Mouse (Mus musculus): Measurements from ENCODE around the gene Ube2e1.

The Ube2e1 gene

GRCm38 (mm10) chr14:18317457-18318411, 13.9 kb downstream of the Ube2e1 start:
- peak; percentile 87 for DNase-seq

- DNase-seq = no peak
Measured at GRCm38 (mm10) chr14:18304165-18304564, 27.5 kb downstream of the Ube2e1 start.

DNA sequence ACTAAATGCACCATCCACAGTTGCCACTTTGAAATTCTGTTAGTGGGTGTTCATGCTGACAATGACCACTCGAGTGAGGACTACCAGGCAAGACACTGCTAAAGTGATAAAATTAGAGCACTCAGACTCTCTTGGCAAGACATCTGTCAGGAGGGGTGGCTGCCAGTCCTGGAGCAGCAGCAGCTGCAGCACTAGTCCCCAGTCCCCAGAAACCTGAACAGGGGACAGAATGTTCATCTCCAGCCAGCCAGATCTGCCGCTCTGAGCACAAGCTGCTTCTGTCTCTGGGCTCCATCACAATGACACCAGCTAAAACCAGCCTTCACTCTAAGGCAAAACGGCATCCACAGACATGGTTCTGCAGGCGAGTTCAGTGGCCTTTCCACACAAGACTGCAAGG, 28.4 kb downstream of the Ube2e1 start:
- peak; percentile 97 for DNase-seq

GRCm38 (mm10) chr14:18302750-18303149, 28.9 kb downstream of the Ube2e1 start:
- DNase-seq = peak; percentile 80

- peak; percentile 65 for DNase-seq
Measured at GRCm38 (mm10) chr14:18301591-18301990, 30.1 kb downstream of the Ube2e1 start.

GRCm38 (mm10) chr14:18300676-18301075, 31.0 kb downstream of the Ube2e1 start:
- peak; percentile 45 for DNase-seq

DNA sequence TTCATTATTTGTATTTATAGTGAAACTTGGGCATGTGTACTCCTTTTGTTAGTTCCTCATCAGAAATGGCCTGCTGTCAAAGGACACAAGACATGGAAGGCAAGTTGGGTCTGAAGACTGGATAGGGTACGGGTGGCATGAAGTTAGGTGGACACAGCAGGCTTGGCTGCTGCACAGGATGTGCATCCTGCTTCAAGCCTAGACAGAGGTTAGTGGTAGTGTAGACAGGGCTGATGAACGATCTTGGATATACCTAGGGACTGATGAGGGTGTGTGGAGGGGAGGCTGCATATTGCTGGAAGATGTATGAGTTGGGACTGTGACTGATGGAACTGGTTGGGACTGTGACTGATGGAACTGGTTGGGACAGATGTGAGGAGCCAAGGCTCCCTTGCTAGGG, 32.8 kb downstream of the Ube2e1 start:
- peak; percentile 79 for DNase-seq

DNA sequence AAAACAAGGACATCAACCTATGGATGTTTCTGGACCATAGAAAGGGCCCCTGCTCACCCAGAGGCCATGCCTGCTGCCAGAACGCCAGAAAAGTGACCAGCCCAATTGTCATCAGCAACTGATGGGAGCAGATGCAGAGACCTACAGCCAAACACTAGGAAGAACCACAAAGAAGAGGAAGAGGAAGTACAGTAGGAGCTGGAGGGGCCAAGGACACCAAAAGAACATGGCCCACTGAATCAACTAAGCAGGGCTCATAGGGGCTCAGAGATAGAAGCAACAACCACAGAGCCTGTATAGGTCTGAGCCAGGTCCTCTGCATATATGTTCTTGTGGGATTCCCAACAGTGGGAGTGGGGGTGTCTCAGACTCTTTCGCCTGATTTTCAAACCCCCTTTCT, 34.2 kb downstream of the Ube2e1 start:
- DNase-seq = peak; percentile 52

GRCm38 (mm10) chr14:18292578-18292977, 39.1 kb downstream of the Ube2e1 start:
- peak; percentile 82 for DNase-seq

- peak; percentile 64 for DNase-seq
Measured at GRCm38 (mm10) chr14:18292111-18292510, 39.5 kb downstream of the Ube2e1 start.

- peak; percentile 68 for DNase-seq
Measured at GRCm38 (mm10) chr14:18287391-18287790, 44.3 kb downstream of the Ube2e1 start.

DNA sequence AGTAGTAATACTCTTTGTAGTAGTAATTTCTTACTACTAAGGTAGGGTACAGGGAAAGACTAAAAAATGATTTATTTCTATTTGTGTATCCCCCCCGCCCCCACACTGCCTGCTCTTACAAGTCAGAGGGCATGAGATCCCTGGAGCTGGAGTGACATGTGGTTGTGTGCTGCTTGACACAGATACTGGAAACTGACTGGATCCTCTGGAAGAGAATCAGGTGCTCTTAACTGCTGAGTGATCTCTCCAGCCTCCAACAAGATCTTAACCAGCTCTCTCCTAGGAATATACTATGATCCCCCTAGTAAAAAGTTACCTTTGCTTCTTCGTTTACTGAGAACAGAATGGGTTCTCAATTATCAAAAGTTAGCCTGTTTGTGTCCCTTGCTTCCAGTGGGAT, 45.2 kb downstream of the Ube2e1 start:
- peak; percentile 61 for DNase-seq

GRCm38 (mm10) chr14:18285476-18285875, 46.2 kb downstream of the Ube2e1 start:
- peak; percentile 44 for DNase-seq

- peak; percentile 56 for DNase-seq
Measured at GRCm38 (mm10) chr14:18284581-18284980, 47.1 kb downstream of the Ube2e1 start.

DNA sequence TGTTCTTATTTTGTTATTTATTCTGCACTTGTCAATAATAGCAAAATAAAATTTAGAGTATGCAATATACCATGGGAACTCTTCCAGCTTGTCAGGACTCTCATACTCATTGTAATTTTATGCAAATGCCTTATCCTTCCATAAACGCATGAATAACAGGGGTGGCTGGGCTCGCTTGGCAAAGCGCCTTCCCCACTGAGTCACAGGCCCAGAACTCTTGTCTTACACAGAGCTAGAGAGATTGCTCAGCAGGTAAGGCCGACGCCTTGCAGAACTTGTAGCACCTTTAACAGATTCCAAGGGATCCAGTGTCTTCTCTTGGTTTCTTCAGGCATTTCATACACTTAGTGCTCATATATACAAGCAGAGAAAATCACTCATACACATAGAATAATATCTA, 51.3 kb downstream of the Ube2e1 start:
- peak; percentile 65 for DNase-seq

- no peak for DNase-seq
Measured at GRCm38 (mm10) chr14:18274526-18274925, 57.1 kb downstream of the Ube2e1 start.

- DNase-seq = no peak
Measured at GRCm38 (mm10) chr14:18271666-18272065, 60.0 kb downstream of the Ube2e1 start.

DNA sequence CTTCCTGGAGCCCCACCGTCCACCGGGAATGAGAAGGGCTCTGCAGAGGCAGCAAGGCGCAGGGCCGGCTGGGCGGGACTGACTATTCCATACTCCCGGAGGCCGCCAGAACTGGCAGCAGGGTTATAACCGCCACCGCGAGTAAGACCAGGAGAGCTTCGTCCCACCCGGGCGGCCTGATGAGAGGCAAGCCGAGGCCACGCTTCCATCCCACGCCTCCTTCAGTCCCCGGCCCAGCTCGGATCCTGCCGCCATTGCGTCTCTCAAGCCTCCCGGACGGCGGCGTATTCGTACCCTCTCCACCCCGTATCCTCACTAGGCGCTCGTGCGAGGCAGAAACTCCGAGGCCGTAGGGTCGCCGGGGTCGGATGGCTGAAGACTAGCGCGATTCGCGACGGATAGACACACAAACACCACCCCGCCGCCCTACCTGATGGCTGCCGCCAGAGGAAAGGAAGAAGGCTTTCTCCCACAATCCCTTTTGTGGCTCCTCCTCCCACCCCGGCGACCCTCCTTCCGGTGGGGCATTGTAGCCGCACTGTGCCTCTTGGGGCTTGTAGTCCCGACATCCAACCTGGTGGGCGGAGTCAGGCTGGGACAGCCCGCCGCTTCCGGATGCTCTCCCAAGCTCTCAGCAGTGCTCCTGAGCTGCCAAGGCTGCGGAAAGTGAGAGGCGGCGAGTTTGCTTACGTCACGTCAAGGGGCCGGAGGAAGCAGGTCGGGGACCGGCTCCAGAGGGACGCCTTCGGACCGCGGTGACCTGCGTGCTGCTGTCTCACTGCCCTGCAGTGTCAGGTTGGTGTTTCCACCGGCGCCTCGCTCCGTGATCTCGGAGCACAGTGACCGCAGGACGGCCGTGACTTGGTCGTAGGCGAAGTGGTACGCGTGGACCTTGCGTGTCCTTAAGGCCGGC, 60.9 kb downstream of the Ube2e1 start, which contains the start of the genes Nkiras1 and Rpl15:
Nkiras1 (plus strand) TSS at position 608 of the 913 bp plus-strand sequence.
Rpl15 (minus strand) TSS at position 863 of the 913 bp plus-strand sequence.
- peak; percentile 100 for DNase-seq

- peak; percentile 94 for DNase-seq
Measured at GRCm38 (mm10) chr14:18269947-18270528, 61.6 kb downstream of the Ube2e1 start.

DNA sequence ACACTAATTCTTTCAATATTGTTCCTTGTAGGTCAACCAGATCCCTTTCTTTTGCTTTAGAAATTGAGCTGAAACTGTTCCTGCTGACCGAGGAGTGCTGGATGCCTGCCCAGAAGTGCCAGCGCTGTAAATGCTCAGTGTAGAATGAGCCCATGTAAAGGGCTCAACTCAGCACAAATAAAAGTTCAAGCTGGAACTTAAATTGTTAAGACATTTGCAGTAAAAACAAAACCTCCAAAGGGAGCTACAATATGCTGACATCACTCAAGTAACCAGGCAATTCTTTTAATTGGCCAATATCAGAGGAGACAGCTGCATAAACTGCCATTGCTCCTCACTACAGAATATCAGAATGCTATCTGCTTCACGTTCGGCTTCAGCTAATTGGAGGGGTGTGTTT, 68.2 kb downstream of the Ube2e1 start:
- no peak for DNase-seq

DNA sequence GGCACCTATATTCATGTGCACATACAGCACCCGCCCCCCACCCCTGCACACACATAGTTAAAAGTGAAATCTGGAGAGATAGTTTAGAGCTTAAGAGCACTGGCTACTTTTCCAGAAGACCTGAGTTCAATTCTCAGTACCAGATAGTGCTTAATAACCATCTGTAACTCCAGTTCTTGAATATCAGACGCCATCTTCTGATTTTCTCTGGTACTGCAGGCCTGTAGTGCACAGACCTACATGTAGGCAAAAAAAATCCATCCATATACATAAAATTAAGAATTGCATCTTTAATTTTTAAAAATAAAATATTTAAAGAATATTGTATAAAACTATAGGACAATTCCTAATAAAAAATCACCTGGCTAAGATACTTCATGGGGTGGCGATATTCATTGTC, 70.5 kb downstream of the Ube2e1 start:
- DNase-seq = no peak

DNA sequence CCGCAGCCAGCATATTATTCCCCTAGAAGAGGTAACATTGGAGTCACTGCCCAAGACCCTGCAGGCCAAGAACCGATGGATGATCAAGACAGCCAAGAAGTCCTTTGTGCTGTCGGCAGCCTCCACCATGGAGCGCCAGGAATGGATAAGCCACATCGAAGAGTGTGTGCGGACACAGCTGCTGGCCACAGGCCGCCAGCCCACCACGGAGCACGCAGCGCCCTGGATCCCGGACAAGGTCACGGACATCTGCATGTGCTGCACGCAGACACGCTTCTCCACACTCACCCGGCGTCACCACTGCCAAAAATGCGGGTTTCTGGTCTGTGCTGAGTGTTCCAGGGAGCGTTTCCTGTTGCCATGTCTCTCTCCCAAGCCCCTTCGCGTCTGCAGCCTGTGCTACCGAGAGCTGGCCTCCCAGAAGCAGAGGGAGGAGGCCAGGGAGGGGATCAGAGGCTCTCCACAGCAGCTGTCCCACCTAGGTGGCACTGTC, 89.0 kb downstream of the Ube2e1 start:
- peak; percentile 90 for DNase-seq

GRCm38 (mm10) chr14:18241786-18242185, 89.9 kb downstream of the Ube2e1 start:
- DNase-seq = no peak

All from heart, adult 11 months (tissue).